Mouse (Mus musculus): ENCODE data around the gene Cacng4.

GRCm38 (mm10) chr11:107785288-107785687 is 9.1 kb downstream of the Cacng4 start:
- no peak for TF ChIP-seq ZC3H11A (IDR thresholded peaks at IDR 0.05; ENCODE audit: borderline replicate concordance, low read depth, low read length)
- no peak for TF ChIP-seq HCFC1 (IDR thresholded peaks at IDR 0.05; ENCODE audit: borderline replicate concordance, insufficient read depth, low read length)
- no peak for TF ChIP-seq CHD2 (IDR thresholded peaks at IDR 0.05; ENCODE audit: low read depth, low read length)

Measured in ES-E14 (cell line).